Mouse (Mus musculus) heart, embryonic 10.5 days (tissue): ENCODE data around the gene Kcnab3. TPM values are rescaled to one million over a fixed set of nuclear protein-coding genes. Genes with fewer than 3 reads are reported as not detected.

ENCODE experiments used
- DNase-seq: peaks from one replicate; pipeline ENCODE4 v3.0.0-alpha.2; 2017; ENCODE audit warnings: low spot score
- H3K27ac ChIP-seq: fragments of 300-500 bp; sonication (generic); 2 replicates; pipeline ENCODE4 v1.5.1; 2016; ENCODE audit warnings: mild to moderate bottlenecking
- H3K27me3 ChIP-seq: fragments of 300-500 bp; sonication (generic); 2 replicates; pipeline ENCODE4 v1.6.1; 2016; ENCODE audit warnings: mild to moderate bottlenecking; ENCODE audit not compliant: poor library complexity, insufficient read depth, severe bottlenecking
- H3K36me3 ChIP-seq: fragments of 300-500 bp; sonication (generic); 2 replicates; pipeline ENCODE4 v1.6.1; 2016; ENCODE audit warnings: mild to moderate bottlenecking, moderate library complexity
- H3K4me1 ChIP-seq: fragments of 300-500 bp; sonication (generic); 2 replicates; pipeline ENCODE4 v1.6.1; 2016; ENCODE audit warnings: mild to moderate bottlenecking
- H3K4me3 ChIP-seq: fragments of 300-500 bp; sonication (generic); 2 replicates; pipeline ENCODE4 v1.5.1; 2016; ENCODE audit warnings: mild to moderate bottlenecking, moderate library complexity
- H3K9me3 ChIP-seq: fragments of 300-500 bp; sonication (generic); 2 replicates; pipeline ENCODE4 v1.6.1; 2016; ENCODE audit warnings: mild to moderate bottlenecking, moderate library complexity
- WGBS: fragments of 180-500 bp; shearing (Covaris S2); methylation state at CpG from one replicate; pipeline ENCODE4 v1.1.7; 2016; 5-methylcytosine and 5-hydroxymethylcytosine counted together
- polyA plus RNA-seq: library from polyadenylated mRNA; unstranded; fragments of >200 nt; fragmentation: Nextera tagmentation; extraction: Ambion mirVana; gene quantifications from 2 replicates; pipeline ENCODE4 v1.2.1, GENCODE M21; 2016

Kcnab3 gene
- polyA plus RNA-seq, 1 experiment from 2014 or later = 0.45 TPM

DNA sequence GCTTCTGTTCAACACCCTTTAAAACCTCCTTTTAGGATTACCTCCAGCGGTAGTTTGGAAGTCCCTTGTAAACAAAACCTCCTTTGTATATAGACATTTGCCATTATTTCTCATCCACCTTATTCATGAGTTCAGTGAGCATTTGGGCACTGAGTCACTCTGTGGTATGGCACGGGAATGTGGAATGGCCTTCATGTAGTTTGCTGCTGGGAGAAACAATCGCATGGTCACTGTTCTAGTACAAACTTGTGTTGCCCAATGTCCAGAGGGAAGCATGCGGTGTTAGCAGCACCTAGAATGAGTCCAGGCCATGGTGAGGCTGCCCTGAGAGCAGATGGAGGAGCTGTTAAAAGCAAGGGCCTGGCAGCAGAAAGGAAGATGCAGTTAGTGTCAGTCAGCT lies 8.7 kb downstream of the Kcnab3 start:
- Histone ChIP-seq H3K27me3 (peaks cover 30% of the 10 kb centered on the region), H3K36me3 (no peaks in the 10 kb centered on the region), H3K9me3 (no peaks in the 10 kb centered on the region), H3K4me1 (peaks cover 25% of the 10 kb centered on the region), H3K4me3 (no peak overlapping the region), H3K27ac (no peak overlapping the region)
- WGBS = 68% methylated on average over 4 of the region's 4 CpGs
- DNase-seq = no peak

DNA sequence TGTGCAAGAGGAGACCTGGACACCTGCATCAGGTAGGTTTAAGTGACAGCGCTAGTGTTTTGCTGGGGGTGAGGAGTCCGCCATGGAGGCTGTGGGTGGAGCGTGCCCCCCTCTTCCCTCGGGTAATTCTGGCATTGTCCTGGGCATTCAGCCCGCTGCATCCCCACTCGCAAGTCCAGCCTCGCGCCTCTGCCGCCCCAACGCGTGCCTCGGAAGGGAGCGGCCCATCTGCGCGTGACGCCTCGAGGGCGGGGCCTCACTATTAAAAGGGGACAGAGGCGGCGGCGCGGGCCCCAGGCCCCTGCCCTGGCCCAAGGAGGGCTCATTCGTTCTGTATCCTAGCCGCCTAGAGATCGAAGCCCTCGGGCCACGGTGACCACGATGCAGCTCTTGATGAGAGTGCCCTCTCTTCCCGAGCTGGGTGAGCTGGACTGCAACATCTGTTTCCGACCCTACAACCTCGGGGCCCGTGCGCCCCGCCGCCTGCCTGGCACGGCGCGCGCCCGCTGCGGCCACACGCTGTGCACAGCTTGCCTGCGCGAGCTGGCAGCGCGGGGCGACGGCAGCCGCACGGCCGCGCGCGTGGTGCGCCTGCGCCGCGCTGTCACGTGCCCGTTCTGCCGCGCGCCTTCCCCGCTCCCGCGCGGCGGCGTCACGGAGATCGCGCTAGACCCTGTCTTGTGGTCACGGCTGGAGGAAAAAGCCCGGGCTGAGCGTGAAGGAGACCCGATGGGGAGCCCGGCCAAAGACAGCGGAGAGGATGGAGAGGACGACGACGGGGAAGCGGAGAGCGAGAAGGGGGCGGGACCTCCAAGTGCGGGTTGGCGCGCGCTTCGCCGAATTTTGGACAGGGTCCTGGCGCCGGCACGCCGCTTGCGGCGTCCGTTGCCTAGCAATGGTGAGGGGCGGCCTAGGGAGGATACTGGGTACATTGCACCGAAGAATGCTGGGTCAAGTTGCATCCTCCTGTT lies 14.4 kb downstream of the Kcnab3 start, which contains the start of gene Rnf227:
Gene Rnf227, plus strand, starts transcription at position 301 of the 971 bp plus-strand sequence.
- H3K27ac ChIP-seq = peak within 1 kb of the TSS; percentile 88
- H3K36me3 ChIP-seq = peaks cover 27% of the 10 kb centered on the region
- H3K27me3 ChIP-seq = peaks cover 26% of the 10 kb centered on the region
- DNase-seq = no peak
- 3% methylated on average over 99 of the region's 99 CpGs for WGBS
- no peaks in the 10 kb centered on the region for H3K9me3 ChIP-seq
- H3K4me1 ChIP-seq = peaks cover 17% of the 10 kb centered on the region
- H3K4me3 ChIP-seq = peak within 1 kb of the TSS; percentile 65

DNA sequence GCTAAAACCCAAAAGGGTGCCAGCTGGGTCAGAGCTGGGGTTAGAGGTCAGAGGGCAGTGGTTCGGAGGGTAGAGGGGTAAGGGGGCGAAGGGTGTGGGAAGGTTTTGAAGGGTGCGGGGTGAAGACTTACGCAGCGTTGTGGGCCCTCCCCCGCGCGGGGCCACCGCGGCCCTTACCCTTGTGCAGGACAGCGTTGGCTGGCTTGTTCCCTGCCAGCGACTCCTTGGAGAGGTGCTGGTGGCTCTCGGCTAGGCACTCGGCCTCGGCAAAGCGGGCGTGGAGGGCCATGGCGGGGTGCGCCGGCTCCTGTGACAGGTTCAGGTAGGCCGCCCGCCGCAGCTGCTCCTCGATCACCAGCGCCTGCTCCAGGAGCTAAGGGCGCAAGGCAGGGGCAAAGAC lies 20.4 kb downstream of the Kcnab3 start:
- Histone ChIP-seq H3K36me3 (peaks cover 87% of the 10 kb centered on the region), H3K27ac (no peak overlapping the region), H3K27me3 (no peaks in the 10 kb centered on the region), H3K4me1 (no peaks in the 10 kb centered on the region), H3K4me3 (no peak overlapping the region), H3K9me3 (no peaks in the 10 kb centered on the region)
- DNase-seq = no peak
- WGBS = 81% methylated on average over 26 of the region's 26 CpGs

DNA sequence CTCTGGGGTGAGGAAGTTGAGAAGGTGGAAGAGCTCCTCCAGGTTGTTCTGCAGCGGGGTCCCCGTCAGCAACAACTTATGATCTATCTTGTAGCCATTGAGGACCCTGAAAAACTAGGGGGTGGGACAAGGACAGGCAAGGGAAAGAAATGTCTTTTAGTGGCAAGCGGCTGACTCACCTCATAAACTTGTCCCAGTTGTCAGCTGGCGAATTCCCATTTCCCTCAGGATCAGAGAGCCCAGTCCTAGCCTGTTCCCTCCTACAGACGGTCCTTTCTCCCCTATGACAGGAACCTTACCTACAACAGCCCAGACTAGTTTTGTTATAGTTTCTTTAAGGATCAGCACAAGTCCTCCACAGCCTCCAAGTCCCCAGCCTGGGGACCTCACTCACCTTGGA lies 30.5 kb downstream of the Kcnab3 start:
- no peak overlapping the region for H3K27ac ChIP-seq
- H3K36me3 ChIP-seq = peaks cover 99% of the 10 kb centered on the region
- H3K4me3 ChIP-seq = no peak overlapping the region
- DNase-seq = no peak
- H3K4me1 ChIP-seq = no peaks in the 10 kb centered on the region
- no peaks in the 10 kb centered on the region for H3K27me3 ChIP-seq
- WGBS = 84% methylated on average over 5 of the region's 5 CpGs
- H3K9me3 ChIP-seq = no peaks in the 10 kb centered on the region

DNA sequence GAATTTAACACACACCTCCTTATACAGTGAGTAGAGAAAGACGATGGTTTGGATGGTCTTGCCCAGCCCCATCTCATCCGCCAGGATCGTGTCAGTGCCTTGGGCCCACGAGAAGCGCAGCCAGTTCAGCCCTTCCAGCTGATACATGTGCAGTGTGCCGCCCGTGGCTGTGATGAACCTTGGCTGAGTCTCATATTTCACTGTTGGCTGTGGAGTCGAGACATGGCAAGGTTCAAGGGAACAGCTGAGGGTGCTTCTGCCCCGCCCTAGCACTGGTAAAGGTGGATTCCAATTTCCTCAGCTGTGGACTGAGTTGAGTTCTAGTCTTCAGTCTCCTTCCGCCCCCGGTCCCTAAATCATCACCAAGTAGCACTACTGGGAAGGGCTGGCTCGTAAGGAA lies 31.6 kb downstream of the Kcnab3 start:
- H3K27ac ChIP-seq = no peak overlapping the region
- H3K4me1 ChIP-seq = 0 out of 2 replicates have a peak, but pooled peaks cover under 1% of the 10 kb centered on the region
- H3K36me3 ChIP-seq = peaks cover 98% of the 10 kb centered on the region
- H3K27me3 ChIP-seq = no peaks in the 10 kb centered on the region
- H3K4me3 ChIP-seq = no peak overlapping the region
- WGBS = 88% methylated on average over 12 of the region's 12 CpGs
- H3K9me3 ChIP-seq = no peaks in the 10 kb centered on the region
- DNase-seq = no peak

DNA sequence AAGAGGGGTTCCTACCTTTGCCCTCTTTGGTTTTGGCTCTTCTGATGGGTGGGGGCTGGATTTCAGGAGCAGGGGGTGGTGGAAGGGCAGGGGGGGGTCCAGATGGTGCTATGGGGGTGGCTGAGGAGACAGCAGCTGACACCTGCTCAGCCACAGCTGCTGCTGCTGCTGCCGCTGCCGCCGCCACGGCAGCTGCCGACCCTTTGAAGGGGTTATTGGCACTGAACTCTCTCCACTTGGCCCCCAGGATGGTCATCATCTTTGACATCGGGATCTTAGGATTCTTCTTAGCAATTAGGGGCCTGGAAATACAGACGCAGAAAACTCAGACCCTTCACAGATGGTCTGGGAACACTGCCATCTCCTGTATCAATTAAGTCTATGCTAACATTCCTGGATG lies 36.0 kb downstream of the Kcnab3 start:
- Histone ChIP-seq H3K27ac (no peak overlapping the region), H3K9me3 (no peaks in the 10 kb centered on the region), H3K4me1 (peaks cover 25% of the 10 kb centered on the region), H3K4me3 (no peak overlapping the region), H3K27me3 (no peaks in the 10 kb centered on the region), H3K36me3 (peaks cover 69% of the 10 kb centered on the region)
- no peak for DNase-seq
- 79% methylated on average over 7 of the region's 7 CpGs for WGBS

DNA sequence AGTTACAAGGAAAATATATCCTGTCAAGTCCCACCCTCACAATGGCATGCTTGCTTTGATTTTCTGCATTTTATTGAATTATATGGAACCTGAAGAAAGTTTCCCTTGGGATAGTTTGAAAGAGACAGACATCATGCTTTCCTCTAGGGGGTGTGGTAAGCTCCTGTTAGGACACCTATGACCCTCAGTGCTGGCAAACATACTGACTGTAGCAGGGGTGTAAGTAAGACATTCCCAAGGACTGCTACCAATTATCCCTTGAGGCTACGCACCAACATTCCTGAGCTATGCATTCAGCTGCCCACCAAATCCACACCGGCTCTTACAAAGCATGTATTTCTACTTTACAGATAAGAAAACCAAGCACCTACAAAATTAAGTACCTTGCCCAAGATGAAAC lies 36.4 kb downstream of the Kcnab3 start:
- Histone ChIP-seq H3K4me3 (no peak overlapping the region), H3K27ac (no peak overlapping the region), H3K4me1 (peaks cover 30% of the 10 kb centered on the region), H3K36me3 (peaks cover 64% of the 10 kb centered on the region), H3K9me3 (no peaks in the 10 kb centered on the region), H3K27me3 (no peaks in the 10 kb centered on the region)
- DNase-seq = no peak
- WGBS = 73% methylated on average over 2 of the region's 2 CpGs

DNA sequence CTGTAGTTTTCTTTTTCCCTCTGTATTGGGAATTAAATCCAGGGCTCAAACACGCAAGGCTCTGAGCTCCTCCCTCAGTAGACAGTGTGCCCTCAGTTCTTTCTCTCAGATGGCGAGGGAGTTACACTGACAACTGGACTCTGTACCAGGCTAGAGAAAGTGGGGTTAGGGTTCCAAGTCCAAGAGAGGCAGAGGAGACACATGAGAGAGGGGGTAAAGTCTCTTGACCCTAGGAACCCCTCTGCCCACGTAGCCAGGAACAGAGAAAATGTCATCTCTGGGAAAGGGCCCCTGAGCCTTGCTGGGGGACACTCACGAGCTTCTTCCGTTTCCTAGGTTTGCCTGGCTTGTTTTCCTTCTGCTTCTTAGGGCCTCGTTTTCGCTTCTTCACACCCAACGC lies 38.3 kb downstream of the Kcnab3 start:
- no peak for DNase-seq
- 59% methylated on average over 8 of the region's 8 CpGs for WGBS
- Histone ChIP-seq H3K9me3 (no peaks in the 10 kb centered on the region), H3K36me3 (peaks cover 45% of the 10 kb centered on the region), H3K4me1 (peaks cover 41% of the 10 kb centered on the region), H3K4me3 (0 out of 2 replicates have a peak overlapping the region, but pooled peaks have one; percentile 99), H3K27ac (peak overlapping the region; percentile 36; the same call in 1 of the 2 replicates), H3K27me3 (no peaks in the 10 kb centered on the region)

DNA sequence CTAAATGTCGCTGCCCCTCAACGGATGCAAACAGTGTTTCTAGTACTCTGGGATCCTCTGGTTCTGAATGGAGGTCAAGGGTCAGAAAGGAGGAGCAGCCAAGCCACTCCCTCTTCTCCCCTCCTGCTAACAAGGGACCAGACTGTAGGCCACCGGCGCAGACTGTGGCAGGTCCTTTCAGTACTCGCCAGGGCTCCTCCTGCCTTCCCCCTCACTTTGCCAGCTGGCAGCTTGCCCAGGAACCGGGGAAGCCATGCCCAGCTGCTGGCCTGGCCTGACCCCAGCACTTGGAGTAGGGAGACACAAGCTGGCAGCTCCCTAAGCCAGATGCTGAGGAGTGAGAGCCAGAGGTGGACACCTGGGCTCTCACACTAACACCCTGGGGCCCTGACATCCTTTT lies 38.9 kb downstream of the Kcnab3 start:
- Histone ChIP-seq H3K36me3 (peaks cover 40% of the 10 kb centered on the region), H3K9me3 (no peaks in the 10 kb centered on the region), H3K27ac (peak overlapping the region; percentile 100), H3K4me1 (peaks cover 41% of the 10 kb centered on the region), H3K27me3 (no peaks in the 10 kb centered on the region), H3K4me3 (peak overlapping the region; percentile 99)
- DNase-seq = no peak
- 5% methylated on average over 6 of the region's 6 CpGs for WGBS

DNA sequence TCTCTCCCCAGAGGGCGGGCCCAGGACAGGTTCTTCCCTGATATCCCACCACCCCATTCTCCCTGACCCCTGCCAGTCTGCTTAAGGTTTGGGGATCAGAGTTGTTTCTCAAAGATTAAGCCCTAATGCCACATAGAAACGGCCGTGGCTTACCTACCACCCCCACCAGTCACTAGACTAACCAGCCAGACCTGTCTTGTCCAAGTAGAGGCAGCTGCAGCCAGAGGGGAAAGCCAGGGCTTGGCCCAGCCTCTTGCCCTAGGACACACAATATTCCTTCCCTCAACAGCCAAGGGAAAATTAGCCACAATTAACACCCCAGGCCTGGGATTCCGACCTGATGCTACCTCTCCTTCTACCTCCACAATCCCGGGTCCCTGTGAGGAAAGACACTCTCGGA lies 39.7 kb downstream of the Kcnab3 start:
- DNase-seq = no peak
- no peaks in the 10 kb centered on the region for H3K9me3 ChIP-seq
- peaks cover 32% of the 10 kb centered on the region for H3K36me3 ChIP-seq
- 31% methylated on average over 6 of the region's 6 CpGs for WGBS
- no peaks in the 10 kb centered on the region for H3K27me3 ChIP-seq
- peak overlapping the region; percentile 99 for H3K4me3 ChIP-seq
- peak overlapping the region; percentile 100 for H3K27ac ChIP-seq
- peaks cover 44% of the 10 kb centered on the region for H3K4me1 ChIP-seq

DNA sequence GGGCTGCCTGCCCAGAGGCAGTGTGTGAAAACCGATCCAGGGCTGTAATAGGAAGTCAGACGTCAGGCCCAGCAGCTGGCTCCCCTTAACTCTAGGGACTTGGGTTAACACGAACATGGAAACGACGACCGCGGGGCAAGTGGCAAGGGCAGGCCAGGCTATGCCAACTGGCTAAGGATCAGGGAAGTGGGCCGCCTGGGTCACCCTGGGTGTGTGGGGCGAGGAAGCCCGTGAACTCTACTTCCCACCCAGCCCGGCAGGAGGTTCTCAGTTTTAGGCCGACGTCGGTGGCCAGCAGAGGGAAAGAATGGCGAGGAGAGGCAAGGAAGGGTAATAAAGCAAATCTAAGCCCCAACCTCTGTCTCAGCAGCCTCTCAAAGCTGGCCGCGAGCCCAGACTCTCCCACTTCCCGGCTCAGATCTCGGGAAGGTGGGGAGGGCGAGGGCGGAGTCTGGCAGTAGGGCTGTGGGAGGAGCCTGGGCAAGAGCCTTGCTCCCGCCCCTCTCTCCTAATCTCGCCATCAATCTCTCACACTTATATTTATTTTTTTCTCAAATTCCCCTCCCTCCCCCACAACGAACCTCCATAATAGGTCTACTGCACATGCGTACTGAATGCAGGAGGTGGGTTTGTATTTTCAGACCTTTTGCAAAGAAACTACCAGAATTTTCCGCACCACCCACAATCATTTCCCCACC lies 40.2 kb downstream of the Kcnab3 start:
- whole genome bisulfite sequencing = 3% methylated on average over 26 of the region's 26 CpGs
- Histone ChIP-seq H3K36me3 (peaks cover 26% of the 10 kb centered on the region), H3K9me3 (no peaks in the 10 kb centered on the region), H3K27ac (peak overlapping the region; percentile 100), H3K4me3 (peak overlapping the region; percentile 99), H3K27me3 (no peaks in the 10 kb centered on the region), H3K4me1 (peaks cover 49% of the 10 kb centered on the region)
- peak; percentile 95 for DNase-seq

DNA sequence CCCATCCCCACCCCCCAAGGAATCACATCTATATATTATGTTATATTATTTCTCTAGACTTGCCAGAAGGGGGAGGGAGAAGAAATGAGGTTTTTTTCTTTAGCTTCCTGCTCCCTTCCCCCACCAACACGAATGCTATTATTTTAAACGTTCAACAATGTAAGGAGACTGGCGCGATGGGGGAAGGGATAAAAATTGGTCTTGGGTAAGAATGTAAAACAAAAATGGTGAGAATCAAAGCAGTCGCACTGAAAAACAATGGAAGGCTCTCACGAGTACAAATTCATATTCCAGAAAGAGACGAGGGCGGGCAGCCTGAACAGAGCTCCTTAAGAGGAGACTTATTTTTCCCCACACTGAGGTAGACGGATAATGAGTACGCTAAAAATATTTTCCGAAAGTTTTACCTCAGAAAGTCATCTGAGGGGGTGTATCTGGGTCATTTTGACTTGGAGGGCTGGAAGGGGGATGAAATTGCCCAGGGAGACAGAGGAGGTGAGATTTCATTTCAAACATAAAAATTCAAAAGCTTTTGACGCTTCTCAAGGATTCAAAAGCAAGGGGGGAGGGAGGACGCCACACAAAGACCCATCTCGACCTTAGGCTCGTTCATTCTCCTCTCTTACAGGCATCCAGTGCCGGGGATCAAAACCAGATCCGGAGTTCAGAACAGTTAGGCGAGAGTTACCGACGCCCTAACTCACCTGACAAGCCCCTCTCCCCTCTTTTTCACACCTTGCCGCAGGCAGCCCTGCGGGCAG lies 41.0 kb downstream of the Kcnab3 start:
- Histone ChIP-seq H3K27ac (peak overlapping the region; percentile 100), H3K4me1 (peaks cover 57% of the 10 kb centered on the region), H3K9me3 (no peaks in the 10 kb centered on the region), H3K4me3 (peak overlapping the region; percentile 99), H3K27me3 (no peaks in the 10 kb centered on the region), H3K36me3 (peaks cover 18% of the 10 kb centered on the region)
- no peak for DNase-seq
- WGBS = under 1% methylated on average over 22 of the region's 22 CpGs
